ENCODE assay signal across 17 mouse cellular contexts in genomic region chr1:33896666-33897065, GRCm38 (mm10). TPM values are rescaled to one million over a fixed set of nuclear protein-coding genes. Genes with fewer than 3 reads are reported as not detected.
DNase-seq lines count a peak whose midpoint lies in the region; ATAC-seq and TF ChIP-seq lines count a peak whose summit lies in the region.
"Had no signal": no experiment of that assay in that cellular context is flagged by ENCODE, and none has a peak within 500 bp of the region (broad histone marks: within the 10 kb centered on the region; RNA-seq: fewer than 3 reads in every experiment).

No protein-coding gene starts in this region.

- H3K9ac ChIP-seq in heart, embryonic 11.5 days (ENCODE audit: low read depth, low read length), result no peak overlapping the region
- H3K9ac ChIP-seq in forebrain, postnatal 0 days, result no peak overlapping the region
- H3K9ac ChIP-seq: embryonic facial prominence, embryonic 15.5 days; hindbrain, embryonic 15.5 days; kidney, embryonic 15.5 days had no signal

- 0 out of 2 replicates have a peak overlapping the region, but pooled peaks have one; percentile 42 for H3K27ac ChIP-seq in heart, embryonic 11.5 days (ENCODE audit: low read depth, low read length)
- no peak overlapping the region for H3K27ac ChIP-seq in forebrain, postnatal 0 days (ENCODE audit: low read depth, low read length)
- H3K27ac ChIP-seq: embryonic facial prominence, embryonic 15.5 days; forebrain, embryonic 10.5 days; hindbrain, embryonic 15.5 days; kidney, embryonic 15.5 days had no signal

- no peaks in the 10 kb centered on the region for H3K36me3 ChIP-seq in heart, embryonic 11.5 days (ENCODE audit: control insufficient read depth, insufficient read depth, low read length)
- no peaks in the 10 kb centered on the region for H3K36me3 ChIP-seq in forebrain, postnatal 0 days (ENCODE audit: insufficient read depth)
- H3K36me3 ChIP-seq: embryonic facial prominence, embryonic 15.5 days; forebrain, embryonic 10.5 days; hindbrain, embryonic 15.5 days; kidney, embryonic 15.5 days had no signal

- intact Hi-C loops in heart, postnatal 36 days (cut with DNase I), result loop anchor here (10.0 kb wide), 1 partner anchor 268 kb away; no protein-coding TSS in a partner anchor

- no peak for TF ChIP-seq CTCF in forebrain, postnatal 0 days (IDR thresholded peaks at IDR 0.05; ENCODE audit: low read depth)

- WGBS in heart, embryonic 11.5 days (ENCODE audit: insufficient replicate concordance), result 54% methylated on average over 4 of the region's 4 CpGs
- WGBS in forebrain, postnatal 0 days, result 82% methylated on average over 4 of the region's 4 CpGs

- H3K9me3 ChIP-seq in heart, embryonic 11.5 days (replicated peaks; ENCODE audit: control insufficient read depth, low read length), result no peaks in the 10 kb centered on the region
- H3K9me3 ChIP-seq in forebrain, postnatal 0 days (ENCODE audit: low read length), result no peaks in the 10 kb centered on the region
- H3K9me3 ChIP-seq: embryonic facial prominence, embryonic 15.5 days; forebrain, embryonic 10.5 days; hindbrain, embryonic 15.5 days; kidney, embryonic 15.5 days had no signal

- H3K4me2 ChIP-seq in heart, embryonic 11.5 days, result no peak overlapping the region
- H3K4me2 ChIP-seq in forebrain, postnatal 0 days (ENCODE audit: low read depth), result no peak overlapping the region
- H3K4me2 ChIP-seq: embryonic facial prominence, embryonic 15.5 days; hindbrain, embryonic 15.5 days; kidney, embryonic 15.5 days had no signal

- no peak for DNase-seq in heart, postnatal 36 days
- DNase-seq in brain, adult 2 months (ENCODE audit: low read depth, low spot score), result peak; percentile 67
- peak; percentile 66 for DNase-seq in cerebellum, adult 11-12 months
- DNase-seq in cerebellum, adult 9-11 months, result peak; percentile 67
- no peak for DNase-seq in forebrain, postnatal 0 days
- DNase-seq in thymus, adult 18-20 months, result no peak
- DNase-seq in right cerebral cortex, adult 18-20 months, result no peak
- DNase-seq: adrenal gland, adult 8-10 months; adrenal gland, postnatal 36 days; kidney, adult 2 months had no signal

- H3K27me3 ChIP-seq in heart, embryonic 11.5 days (ENCODE audit: control insufficient read depth, insufficient read depth, low read length), result no peaks in the 10 kb centered on the region
- H3K27me3 ChIP-seq in forebrain, postnatal 0 days (ENCODE audit: insufficient read depth, low read length), result no peaks in the 10 kb centered on the region
- H3K27me3 ChIP-seq: embryonic facial prominence, embryonic 15.5 days; hindbrain, embryonic 15.5 days; kidney, embryonic 15.5 days had no signal

- ATAC-seq in heart, embryonic 11.5 days (replicated peaks; ENCODE audit: insufficient number of reproducible peaks, low FRiP score, low TSS enrichment), result no peak
- ATAC-seq in forebrain, postnatal 0 days, result no peak
- ATAC-seq: intestine, embryonic 16.5 days had no signal

- no peak overlapping the region for H3K4me3 ChIP-seq in heart, embryonic 11.5 days (ENCODE audit: low read depth, low read length)
- no peak overlapping the region for H3K4me3 ChIP-seq in forebrain, postnatal 0 days (ENCODE audit: low read depth, low read length)
- H3K4me3 ChIP-seq: embryonic facial prominence, embryonic 15.5 days; erythroblast, embryonic 14.5 days; forebrain, embryonic 10.5 days; hindbrain, embryonic 15.5 days; kidney, embryonic 15.5 days had no signal

- H3K4me1 ChIP-seq in heart, embryonic 11.5 days (ENCODE audit: control insufficient read depth, insufficient read depth, low read length), result peaks cover 4% of the 10 kb centered on the region
- no peaks in the 10 kb centered on the region for H3K4me1 ChIP-seq in forebrain, postnatal 0 days (ENCODE audit: insufficient read depth)
- H3K4me1 ChIP-seq: embryonic facial prominence, embryonic 15.5 days; forebrain, embryonic 10.5 days; hindbrain, embryonic 15.5 days; kidney, embryonic 15.5 days had no signal

RNA-seq across cellular contexts. Expression of gene Bend6, which starts 10.9 kb away (rescaled TPM):
- 4.3 and 4.5 TPM in 2 replicates for polyA plus RNA-seq in heart, embryonic 11.5 days (2014; fragmentation: Nextera tagmentation; extraction: Ambion mirVana)
- total RNA-seq in heart, postnatal 36 days (2021), result 1 to 10 TPM; 2.1 to 2.2 TPM
- 124 and 153 TPM in 2 replicates for total RNA-seq in forebrain, postnatal 0 days (2014; rRNA removed)
- 96.7 and 111 TPM in 2 replicates for polyA plus RNA-seq in forebrain, postnatal 0 days (2015; fragmentation: Nextera tagmentation; extraction: Ambion mirVana)
- polyA plus RNA-seq: erythroblast, embryonic 14.5 days had no signal

RNA-seq across cellular contexts. Expression of gene Dst, which starts 11.4 kb away (rescaled TPM):
- 24.5 and 26.9 TPM in 2 replicates for polyA plus RNA-seq in heart, embryonic 11.5 days (2014; fragmentation: Nextera tagmentation; extraction: Ambion mirVana)
- 100 to 1,000 TPM; 392 to 396 TPM for total RNA-seq in heart, postnatal 36 days (2021)
- 127 and 134 TPM in 2 replicates for total RNA-seq in forebrain, postnatal 0 days (2014; rRNA removed)
- 16.3 and 23.1 TPM in 2 replicates for polyA plus RNA-seq in forebrain, postnatal 0 days (2015; fragmentation: Nextera tagmentation; extraction: Ambion mirVana)

Comparison
In these comparisons a context has a peak if more than half of its experiments do, and no peak if none do; other contexts are left out.
1. DNase-seq: peak in brain, adult 2 months (single experiment), cerebellum, adult 11-12 months (single experiment) and cerebellum, adult 9-11 months (single experiment); none in heart, postnatal 36 days (0 of 2), forebrain, postnatal 0 days (single experiment), thymus, adult 18-20 months (0 of 2) and right cerebral cortex, adult 18-20 months (single experiment).
2. RNA of gene Bend6, which starts 10.9 kb away (total RNA-seq): 124 to 153 TPM in forebrain, postnatal 0 days; 2.1 to 2.2 TPM in heart, postnatal 36 days; every median in the first group is over 10 times any median in the second.